Mouse (Mus musculus) megakaryocyte, embryonic 14.5 days (primary cell): ENCODE data around the gene Fmn2. TPM values are rescaled to one million over a fixed set of nuclear protein-coding genes. Genes with fewer than 3 reads are reported as not detected.

ENCODE experiments used
- H3K27me3 ChIP-seq: replicated peaks from 2 replicates; pipeline ENCODE3; 2012; ENCODE audit warnings: inconsistent platforms
- H3K36me3 ChIP-seq: replicated peaks from 2 replicates; pipeline ENCODE3; 2012; ENCODE audit warnings: low read length, inconsistent platforms, mixed read lengths
- H3K4me1 ChIP-seq: 2 replicates; pipeline ENCODE4 v1.6.1; 2012; ENCODE audit warnings: inconsistent platforms
- H3K4me3 ChIP-seq: replicated peaks from 2 replicates; pipeline ENCODE3; 2012; ENCODE audit warnings: moderate library complexity, mild to moderate bottlenecking, inconsistent platforms
- H3K9me3 ChIP-seq: 2 replicates; pipeline ENCODE4 v1.6.1; 2012; ENCODE audit warnings: inconsistent platforms
- FLI1 ChIP-seq: IDR thresholded peaks from 2 replicates; pipeline ENCODE4 v1.6.1; 2012; ENCODE audit warnings: low read length, inconsistent platforms, mixed read lengths
- GATA1 ChIP-seq: IDR thresholded peaks from 3 replicates; pipeline ENCODE4 v1.6.1; 2012; ENCODE audit warnings: mixed read lengths, low read length, inconsistent platforms, borderline replicate concordance
- polyA plus RNA-seq: library from polyadenylated mRNA; stranded (reverse); fragments of >175 nt; gene quantifications from 2 replicates; pipeline ENCODE4 v1.2.3, GENCODE M21; 2012; ENCODE audit warnings: low replicate concordance; ENCODE audit not compliant: insufficient read depth

The Fmn2 gene
- polyA plus RNA-seq, 1 experiment, result 0.60 TPM

DNA sequence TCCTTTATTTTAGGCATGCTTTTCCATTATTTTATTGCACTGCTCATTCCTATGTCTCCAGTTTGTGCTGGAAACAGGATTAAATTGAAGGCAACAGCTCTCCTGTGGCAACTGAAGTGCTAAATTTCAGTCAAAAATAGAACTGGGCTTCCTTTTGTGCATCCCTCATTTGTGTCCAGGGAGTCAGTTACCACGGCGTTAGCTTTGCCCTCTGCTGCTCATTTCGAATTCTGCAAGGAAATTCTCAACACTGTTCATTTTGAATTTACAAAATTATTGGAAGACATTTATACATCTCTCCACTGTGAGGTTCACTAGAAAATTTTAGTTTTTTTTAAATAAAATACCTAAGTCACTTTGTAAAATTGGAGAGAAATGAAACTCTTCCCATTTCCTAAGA, 53.8 kb downstream of the Fmn2 start:
- no peak for TF ChIP-seq FLI1
- no peak for TF ChIP-seq GATA1
- Histone ChIP-seq H3K4me3 (no peak overlapping the region), H3K9me3 (no peaks in the 10 kb centered on the region)

DNA sequence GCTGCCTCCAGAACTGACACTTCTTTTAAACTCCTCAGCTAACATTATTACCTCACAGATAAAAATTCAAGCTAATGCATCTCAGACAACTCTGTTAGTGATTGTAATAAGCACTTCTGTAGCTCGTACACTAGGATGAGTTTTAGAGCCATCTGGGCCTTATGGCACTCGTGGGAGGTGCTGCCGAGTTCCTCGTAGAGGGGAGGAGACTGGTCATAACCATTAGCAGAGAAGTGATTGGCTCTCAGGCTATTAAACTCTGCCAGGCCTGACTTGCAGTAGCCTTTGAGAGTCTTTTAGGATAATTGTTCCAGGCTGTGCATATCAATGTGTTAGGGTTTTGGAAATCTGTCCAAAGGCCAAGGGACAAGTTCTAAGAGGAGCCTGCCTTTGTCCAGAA, 55.6 kb downstream of the Fmn2 start:
- TF ChIP-seq FLI1 (no peak), GATA1 (no peak)
- Histone ChIP-seq H3K27me3 (no peaks in the 10 kb centered on the region), H3K4me1 (no peaks in the 10 kb centered on the region), H3K4me3 (no peak overlapping the region), H3K36me3 (no peaks in the 10 kb centered on the region), H3K9me3 (no peaks in the 10 kb centered on the region)

More for the DNA sequence above, 53.8 kb downstream of the Fmn2 start:
- Histone ChIP-seq H3K4me1 (no peaks in the 10 kb centered on the region), H3K36me3 (no peaks in the 10 kb centered on the region), H3K27me3 (no peaks in the 10 kb centered on the region)

DNA sequence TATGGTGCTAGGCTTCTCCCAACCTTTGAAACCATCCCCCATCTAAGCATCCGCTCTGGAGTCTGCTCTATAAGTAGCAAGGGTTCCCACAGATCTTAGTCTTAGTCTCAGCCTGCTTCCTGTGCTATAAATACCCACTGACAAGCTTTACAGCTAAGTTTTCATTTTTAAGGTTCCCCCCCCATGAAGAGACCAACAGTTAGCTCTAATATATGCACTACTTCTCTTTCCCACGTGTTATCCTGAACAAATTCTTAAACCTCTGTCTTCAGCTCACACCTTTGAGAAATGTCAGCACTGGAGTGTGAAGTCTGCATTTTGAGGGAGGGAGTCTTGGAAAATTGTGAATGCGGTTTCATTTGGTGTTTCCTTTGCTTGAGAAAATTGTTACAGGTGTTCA, 56.2 kb downstream of the Fmn2 start:
- TF ChIP-seq GATA1, result no peak
- TF ChIP-seq FLI1, result no peak
- H3K9me3 ChIP-seq, result no peaks in the 10 kb centered on the region
- H3K4me3 ChIP-seq, result no peak overlapping the region
- no peaks in the 10 kb centered on the region for H3K27me3 ChIP-seq
- no peaks in the 10 kb centered on the region for H3K4me1 ChIP-seq
- H3K36me3 ChIP-seq, result no peaks in the 10 kb centered on the region

DNA sequence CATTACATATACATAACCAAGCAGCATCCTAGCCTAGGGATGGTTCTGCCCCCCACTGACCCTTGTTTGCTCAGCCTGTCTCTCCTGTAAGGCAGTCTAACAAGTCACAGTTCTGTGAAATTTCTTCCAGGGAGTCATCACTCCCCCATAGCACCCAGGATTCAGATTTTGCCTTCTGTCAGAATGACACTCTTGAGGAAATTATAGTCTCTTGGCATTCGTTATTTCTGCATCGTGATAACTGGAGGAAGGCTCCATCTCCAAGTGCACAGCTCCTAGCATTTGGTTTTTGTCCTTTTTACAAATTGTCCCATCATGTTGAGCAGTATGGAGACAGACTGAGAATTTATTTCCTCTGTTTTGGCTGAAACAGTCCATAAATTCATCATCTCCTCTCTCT, 56.9 kb downstream of the Fmn2 start:
- Histone ChIP-seq H3K4me1 (no peaks in the 10 kb centered on the region), H3K4me3 (no peak overlapping the region), H3K36me3 (no peaks in the 10 kb centered on the region), H3K27me3 (no peaks in the 10 kb centered on the region), H3K9me3 (no peaks in the 10 kb centered on the region)
- no peak for TF ChIP-seq GATA1
- TF ChIP-seq FLI1, result no peak

DNA sequence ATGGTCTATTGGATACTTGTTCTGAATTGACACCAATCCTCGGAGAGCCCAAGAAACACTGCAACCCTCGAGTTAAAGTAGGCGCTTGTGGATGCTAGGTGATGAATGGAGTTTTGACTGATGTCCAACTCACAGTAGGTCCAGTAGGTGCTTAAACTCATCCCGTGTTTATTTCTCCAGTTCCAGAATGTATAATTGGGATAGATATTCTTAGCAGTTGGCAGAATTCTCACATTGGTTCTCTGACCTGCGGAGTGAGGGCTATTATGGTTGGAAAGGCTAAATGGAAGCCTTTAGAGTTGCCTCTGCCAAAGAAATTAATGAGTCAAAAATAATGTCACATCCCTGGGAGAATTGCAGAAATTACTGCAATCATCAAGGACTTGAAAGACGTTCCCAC, 62.9 kb downstream of the Fmn2 start:
- TF ChIP-seq GATA1, result no peak
- TF ChIP-seq FLI1, result no peak
- no peak overlapping the region for H3K4me3 ChIP-seq

DNA sequence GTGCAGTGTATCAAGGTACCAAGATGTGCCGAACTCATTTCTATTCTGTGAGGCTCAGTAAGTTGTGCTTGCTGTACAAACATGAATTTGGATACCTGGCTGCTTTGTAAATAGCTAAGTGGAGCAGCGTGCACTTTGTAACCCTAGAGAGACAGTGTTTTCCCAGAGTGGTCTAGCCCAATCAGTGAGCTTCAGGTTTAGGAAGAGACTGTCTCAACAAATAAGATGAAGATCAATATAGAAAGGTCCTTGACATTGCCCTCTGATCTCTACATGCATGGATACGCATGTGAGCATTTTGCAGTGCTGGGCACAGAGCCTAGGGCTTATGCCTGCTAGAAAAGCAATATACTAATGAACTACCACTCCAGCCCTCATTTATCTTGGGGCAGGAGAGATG, 67.0 kb downstream of the Fmn2 start:
- TF ChIP-seq FLI1 (no peak), GATA1 (no peak)
- no peaks in the 10 kb centered on the region for H3K9me3 ChIP-seq
- no peaks in the 10 kb centered on the region for H3K36me3 ChIP-seq
- H3K27me3 ChIP-seq, result no peaks in the 10 kb centered on the region
- H3K4me3 ChIP-seq, result no peak overlapping the region
- no peaks in the 10 kb centered on the region for H3K4me1 ChIP-seq

More for the DNA sequence above, 62.9 kb downstream of the Fmn2 start:
- H3K9me3 ChIP-seq, result no peaks in the 10 kb centered on the region
- H3K36me3 ChIP-seq, result no peaks in the 10 kb centered on the region
- H3K4me1 ChIP-seq, result no peaks in the 10 kb centered on the region
- H3K27me3 ChIP-seq, result no peaks in the 10 kb centered on the region

DNA sequence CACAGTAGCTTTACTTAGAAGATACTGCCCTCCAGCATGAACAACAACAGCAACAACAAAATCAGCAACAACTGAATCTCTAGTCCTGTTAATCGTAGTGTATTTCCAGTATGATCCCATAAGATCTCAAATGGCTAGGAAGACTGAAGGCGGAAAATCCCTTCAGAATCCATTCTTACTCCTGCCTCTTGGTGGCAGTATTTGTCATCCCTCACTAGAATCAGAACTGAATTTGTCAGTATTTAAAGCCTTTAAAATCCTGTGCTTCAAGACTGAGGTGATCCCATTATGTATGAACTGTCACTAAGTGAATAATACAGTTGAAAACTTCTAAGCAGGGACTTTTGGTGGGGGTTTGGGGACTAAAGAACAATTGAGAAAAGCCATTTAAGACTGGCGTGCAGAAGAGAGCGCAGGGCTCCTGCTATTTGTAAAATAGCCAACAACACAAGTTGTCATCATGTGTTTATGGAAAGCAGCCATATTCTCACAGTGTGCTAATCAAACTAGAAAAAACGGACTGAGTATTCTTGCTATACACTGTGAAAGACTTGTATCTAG, 90.9 kb downstream of the Fmn2 start:
- no peaks in the 10 kb centered on the region for H3K27me3 ChIP-seq
- H3K36me3 ChIP-seq, result no peaks in the 10 kb centered on the region
- H3K4me3 ChIP-seq, result no peak overlapping the region
- TF ChIP-seq FLI1 (no peak), GATA1 (no peak)
- no peaks in the 10 kb centered on the region for H3K9me3 ChIP-seq
- H3K4me1 ChIP-seq, result no peaks in the 10 kb centered on the region

DNA sequence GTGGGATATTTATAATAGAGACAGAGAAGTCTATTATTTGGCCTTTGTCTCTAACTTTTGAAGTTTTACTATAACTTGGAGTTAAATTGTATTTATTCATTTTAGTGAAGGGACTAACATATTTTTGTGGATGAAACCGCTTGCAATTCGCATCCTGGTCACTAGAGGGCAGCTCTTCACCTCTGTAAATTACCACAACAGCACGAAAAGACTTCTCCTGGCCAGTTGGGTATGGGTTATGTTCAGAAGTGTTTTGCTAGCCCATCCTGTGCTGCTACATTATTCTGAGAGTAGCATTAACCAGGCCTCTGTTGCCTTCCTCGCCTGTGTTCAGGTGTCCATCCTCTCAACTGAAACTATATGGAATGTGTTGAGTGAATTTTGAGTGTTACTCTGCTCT, 93.4 kb downstream of the Fmn2 start:
- Histone ChIP-seq H3K4me1 (no peaks in the 10 kb centered on the region), H3K9me3 (no peaks in the 10 kb centered on the region), H3K27me3 (no peaks in the 10 kb centered on the region), H3K36me3 (no peaks in the 10 kb centered on the region), H3K4me3 (no peak overlapping the region)
- TF ChIP-seq GATA1 (no peak), FLI1 (no peak)

DNA sequence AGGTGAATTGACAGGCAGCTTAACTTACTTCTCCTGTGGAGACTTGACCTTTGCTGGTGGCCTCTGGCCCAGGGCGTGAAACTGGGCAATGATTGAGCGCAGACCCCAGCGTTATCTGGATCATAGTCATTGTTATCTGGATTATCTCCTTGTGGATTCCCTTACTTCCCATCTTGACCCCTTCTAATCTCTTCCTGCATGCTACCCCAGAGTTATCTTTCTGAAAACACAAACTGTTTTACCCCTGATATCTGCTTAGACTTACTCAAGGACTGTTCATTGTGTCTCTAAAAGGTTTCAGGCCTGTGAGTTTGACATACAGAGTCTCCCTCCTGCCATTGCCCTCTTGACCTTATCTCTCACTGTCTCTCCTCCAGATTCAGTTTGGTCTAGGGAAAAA, 95.9 kb downstream of the Fmn2 start:
- Histone ChIP-seq H3K4me3 (no peak overlapping the region), H3K4me1 (no peaks in the 10 kb centered on the region), H3K36me3 (no peaks in the 10 kb centered on the region), H3K9me3 (no peaks in the 10 kb centered on the region), H3K27me3 (no peaks in the 10 kb centered on the region)
- TF ChIP-seq GATA1 (no peak), FLI1 (no peak)

DNA sequence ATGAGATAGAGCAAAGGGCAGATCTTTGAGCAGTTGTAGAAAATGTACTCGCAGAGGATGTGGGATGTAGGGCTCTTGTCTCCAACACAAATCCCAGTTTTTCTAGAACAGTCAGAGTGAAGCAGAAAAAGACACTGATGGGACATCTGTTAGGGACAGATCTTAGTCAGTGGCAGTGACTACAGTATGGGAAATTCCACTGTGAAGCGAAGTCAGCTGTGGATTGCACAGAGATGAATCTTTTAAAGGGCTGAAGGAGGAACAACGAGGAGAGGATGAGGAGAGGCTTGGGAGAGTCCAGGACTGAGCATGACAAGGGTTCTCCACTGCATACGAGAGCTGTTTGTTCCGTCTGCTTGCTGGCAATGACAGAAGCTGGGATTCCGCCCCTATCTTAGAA, 96.6 kb downstream of the Fmn2 start:
- H3K4me1 ChIP-seq, result no peaks in the 10 kb centered on the region
- TF ChIP-seq GATA1 (no peak), FLI1 (no peak)
- no peaks in the 10 kb centered on the region for H3K9me3 ChIP-seq
- H3K4me3 ChIP-seq, result no peak overlapping the region
- H3K36me3 ChIP-seq, result no peaks in the 10 kb centered on the region
- no peaks in the 10 kb centered on the region for H3K27me3 ChIP-seq

DNA sequence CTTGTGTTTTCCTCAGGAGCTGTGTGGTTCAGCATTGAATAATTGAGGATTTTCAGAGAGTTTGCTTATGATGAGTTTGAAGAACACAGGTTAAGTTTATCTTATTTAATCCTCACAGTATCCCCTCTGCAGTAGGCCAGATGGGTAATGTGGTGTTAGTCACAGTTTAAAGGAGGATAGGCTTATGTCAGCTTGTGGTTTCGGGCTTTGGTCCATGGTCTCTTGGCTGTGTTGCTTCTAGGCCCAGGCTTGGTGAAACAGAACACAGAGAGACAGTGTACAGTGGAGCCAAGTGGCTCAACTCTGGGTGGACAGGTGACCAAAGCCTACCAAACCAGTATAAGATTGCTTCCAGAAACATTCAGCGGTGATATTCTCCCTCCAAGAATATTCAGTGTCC, 98.4 kb downstream of the Fmn2 start:
- TF ChIP-seq GATA1 (no peak), FLI1 (no peak)
- Histone ChIP-seq H3K36me3 (no peaks in the 10 kb centered on the region), H3K4me1 (no peaks in the 10 kb centered on the region), H3K9me3 (no peaks in the 10 kb centered on the region), H3K27me3 (no peaks in the 10 kb centered on the region), H3K4me3 (no peak overlapping the region)
